Mouse (Mus musculus): ENCODE measurements at regions not wholly inside any gene's neighbourhood (a gene's known extent, or its start where the extent isn't known, plus 50 kb on each side); places are given as distances from the start of the nearest gene placed in this dataset.
A peak's percentile ranks its signal among the peaks of the same experiment; 100 is the strongest.

GRCm38 (mm10) chr1:190067181-190067580 lies 103.3 kb downstream of the Prox1 start:
- intact Hi-C loops (cut with DNase I), result no loop called here
- DNase-seq, result no peak

DNA sequence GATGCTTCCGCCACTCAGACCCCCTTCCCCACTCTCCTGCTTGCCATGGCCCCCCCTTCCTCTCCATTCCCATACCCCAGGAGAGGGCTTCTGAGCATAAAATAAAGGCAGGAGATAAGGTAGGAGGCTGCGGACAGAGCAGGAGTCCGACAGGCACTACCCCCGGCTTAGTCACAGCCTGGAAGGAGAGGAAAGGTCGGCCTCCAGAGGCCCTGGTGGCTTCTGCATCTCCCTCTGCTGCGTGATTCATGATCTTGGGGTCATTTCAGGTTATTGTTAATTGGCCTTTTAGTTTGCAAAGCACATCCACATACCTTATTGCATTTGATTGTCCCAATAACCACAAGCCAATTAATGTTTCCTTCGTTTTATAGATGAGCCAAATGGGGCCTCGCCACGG lies 104.1 kb downstream of the Prox1 start:
- no peak for DNase-seq
- intact Hi-C loops (cut with DNase I), result no loop called here

DNA sequence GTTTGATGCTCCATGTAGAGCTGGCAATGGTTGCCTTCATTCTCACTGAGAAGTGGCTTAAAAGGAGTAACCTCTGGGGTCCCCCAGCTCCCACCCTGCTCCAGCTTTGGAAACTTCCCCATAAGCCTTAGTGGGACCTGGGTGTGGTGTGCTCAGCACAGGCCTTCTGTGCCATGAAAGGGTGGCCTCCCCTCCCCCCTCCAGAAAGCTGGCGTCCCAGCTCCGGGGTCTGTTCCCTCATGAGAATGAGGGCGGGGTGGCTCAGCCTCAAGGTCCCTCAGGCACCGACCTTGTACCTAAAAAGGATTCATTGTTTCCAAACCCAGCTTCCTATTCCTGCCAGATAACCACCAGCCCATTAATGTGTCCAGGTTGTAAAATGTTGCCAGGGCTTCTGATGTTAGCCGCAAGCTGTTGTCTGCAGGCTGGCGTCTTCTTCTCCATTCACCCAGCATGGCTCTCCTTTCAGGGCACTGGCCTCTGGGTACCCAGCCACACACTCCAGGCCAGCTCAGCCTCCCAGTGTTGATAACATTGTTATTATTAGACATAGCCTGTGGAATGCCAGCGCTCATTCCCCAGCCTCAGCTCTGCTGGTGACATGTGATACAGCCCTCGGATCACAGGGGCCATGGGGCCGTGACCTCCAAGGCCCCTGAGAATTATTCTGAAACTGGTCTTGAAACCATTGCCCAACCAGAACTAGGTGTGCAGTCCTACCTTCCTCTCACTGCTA lies 108.8 kb downstream of the Prox1 start:
- peak; percentile 30 to 38 for DNase-seq
- intact Hi-C loops (cut with DNase I), result no loop called here

DNA sequence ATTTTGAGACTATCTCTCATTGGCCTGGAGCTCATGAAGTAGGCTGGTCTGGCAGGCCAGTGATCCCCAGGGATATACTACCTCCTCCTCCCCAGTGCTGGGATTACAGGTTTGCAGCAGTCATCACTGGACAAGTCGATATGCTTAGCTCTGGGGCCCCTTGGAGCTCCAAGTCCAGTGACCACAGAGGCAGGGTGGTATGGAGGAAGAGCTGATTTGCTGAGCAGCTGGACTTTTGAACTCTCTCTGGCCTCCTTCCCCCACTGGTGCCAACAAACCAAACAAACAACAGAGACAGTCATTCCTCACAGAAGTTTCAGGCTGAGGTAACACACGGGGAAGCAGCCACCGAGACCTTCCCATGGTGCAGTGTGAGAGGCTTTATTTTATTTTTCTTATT lies 111.5 kb downstream of the Prox1 start:
- no peak for DNase-seq
- intact Hi-C loops (cut with DNase I), result no loop called here

DNA sequence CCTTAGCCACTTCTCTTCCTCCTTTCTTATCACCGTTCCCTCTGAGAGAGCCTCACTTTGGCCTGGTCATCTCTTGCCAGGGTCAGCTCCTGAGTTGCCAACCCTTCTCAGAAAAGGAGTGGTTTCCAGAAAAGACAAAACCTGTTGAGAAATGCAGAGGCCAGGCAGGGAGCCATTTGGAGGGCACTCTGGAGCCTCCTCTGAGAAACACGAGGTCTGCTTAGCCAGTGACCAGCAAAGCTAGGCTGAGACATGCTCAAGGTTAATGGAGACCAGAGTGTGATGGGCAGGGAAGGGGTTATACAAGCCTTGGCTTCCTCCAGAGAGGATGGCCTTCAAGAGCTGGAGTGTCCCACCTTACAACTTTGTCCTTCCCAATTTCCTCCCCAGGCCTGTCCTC lies 113.6 kb downstream of the Prox1 start:
- intact Hi-C loops (cut with DNase I), result no loop called here

GRCm38 (mm10) chr1:190051903-190052302 lies 118.6 kb downstream of the Prox1 start:
- DNase-seq, result no peak
- intact Hi-C loops (cut with DNase I), result no loop called here

More for the DNA sequence above, 113.6 kb downstream of the Prox1 start:
- no peak for DNase-seq

GRCm38 (mm10) chr1:190048521-190049170 lies 121.9 kb downstream of the Prox1 start:
- intact Hi-C loops (cut with DNase I), result loop anchor here (5.0 kb wide), 1 partner anchor 119 kb away; no protein-coding TSS in a partner anchor

DNA sequence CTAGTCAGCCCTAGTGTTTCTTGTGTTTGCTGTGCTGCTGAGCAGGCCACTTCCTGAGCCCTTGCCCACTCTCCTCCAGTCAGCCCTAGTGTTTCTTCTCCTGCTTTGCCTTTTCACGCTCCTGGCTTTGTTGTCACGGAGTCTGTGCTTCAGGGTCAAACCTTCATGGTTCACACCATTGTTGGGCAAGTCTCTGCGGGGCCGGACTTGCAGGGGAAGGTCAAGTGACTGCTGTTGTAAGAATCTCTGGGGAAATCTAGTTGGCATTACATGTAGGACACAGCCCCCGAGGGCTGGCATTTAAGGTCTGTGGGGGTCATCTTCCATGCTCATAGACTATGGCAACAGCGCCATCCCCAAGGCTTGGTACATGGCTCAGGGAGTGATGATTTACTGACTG lies 123.3 kb downstream of the Prox1 start:
- intact Hi-C loops (cut with DNase I), result loop anchor here (5.0 kb wide), 1 partner anchor 120 kb away; no protein-coding TSS in a partner anchor
- no peak for DNase-seq

More at GRCm38 (mm10) chr1:190048521-190049170, 121.9 kb downstream of the Prox1 start:
- no peak for DNase-seq

DNA sequence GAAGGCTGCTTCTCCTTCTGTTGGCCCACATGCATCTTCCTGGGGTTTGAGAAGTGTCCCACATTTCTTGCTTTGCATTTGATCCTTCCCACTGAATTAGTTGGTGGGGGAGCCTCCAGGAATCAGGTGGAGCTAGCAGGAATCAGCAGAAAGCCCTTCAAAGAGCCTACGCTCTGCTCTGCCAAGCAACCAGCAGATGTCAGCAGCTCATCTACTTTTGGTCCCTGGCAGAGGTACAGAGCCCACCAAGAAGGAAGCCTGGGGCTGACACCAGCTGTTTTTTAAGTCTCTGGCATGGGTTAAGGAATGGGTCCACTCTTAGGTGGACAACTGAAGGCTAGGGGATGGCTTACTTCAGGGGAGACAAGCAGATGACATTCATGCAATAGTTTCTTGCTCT lies 123.6 kb upstream of the Smyd2 start:
- intact Hi-C loops (cut with DNase I), result loop anchor here (2.0 to 5.0 kb wide), 3 partner anchors 122 to 751 kb away; no protein-coding TSS in a partner anchor
- DNase-seq, result peak; percentile 16 to 49

DNA sequence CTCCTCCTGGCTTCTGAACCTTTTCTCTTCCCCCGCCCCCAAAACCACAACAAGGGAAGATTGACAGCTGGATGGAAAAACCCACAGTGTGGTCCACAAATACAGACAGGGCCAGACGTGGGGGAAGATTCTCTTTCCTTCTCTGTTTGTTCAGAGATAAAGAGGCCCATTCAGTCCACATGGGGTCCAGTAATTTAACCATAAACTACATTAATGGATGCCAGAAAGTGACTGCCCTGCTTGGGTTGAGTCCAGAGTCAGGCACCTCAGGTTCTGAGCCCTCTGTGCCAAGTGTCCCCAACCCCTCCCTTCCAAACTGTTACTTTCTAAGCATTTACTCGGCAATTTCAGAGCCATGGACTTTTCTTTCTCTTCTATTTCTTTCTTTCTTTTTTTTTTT lies 121.9 kb upstream of the Smyd2 start:
- intact Hi-C loops (cut with DNase I), result loop anchor here (2.0 kb wide), 2 partner anchors 651 to 753 kb away; no protein-coding TSS in a partner anchor
- no peak for DNase-seq

DNA sequence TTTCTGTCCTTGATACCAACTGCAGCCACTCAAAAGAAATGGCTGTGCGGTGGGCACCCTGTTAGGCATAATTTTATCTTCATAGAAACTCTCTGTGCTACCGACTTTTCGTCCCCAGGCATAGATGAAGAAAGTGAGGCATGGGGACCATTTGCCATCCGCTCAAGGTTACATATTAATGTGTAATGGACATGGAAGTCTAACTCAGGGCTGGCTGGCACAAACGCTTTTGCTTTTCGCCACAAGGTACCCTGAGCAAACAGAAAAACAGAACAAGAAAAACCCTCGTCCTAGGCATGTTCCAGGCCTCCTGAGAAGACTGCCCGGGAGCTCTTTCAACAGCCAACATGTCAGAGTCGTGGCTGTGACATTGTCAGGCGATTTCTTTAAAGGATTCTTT lies 121.0 kb upstream of the Smyd2 start:
- no peak for DNase-seq
- intact Hi-C loops (cut with DNase I), result no loop called here

- DNase-seq, result no peak
- intact Hi-C loops (cut with DNase I), result no loop called here
Measured at GRCm38 (mm10) chr1:190042197-190042596, 120.0 kb upstream of the Smyd2 start.

DNA sequence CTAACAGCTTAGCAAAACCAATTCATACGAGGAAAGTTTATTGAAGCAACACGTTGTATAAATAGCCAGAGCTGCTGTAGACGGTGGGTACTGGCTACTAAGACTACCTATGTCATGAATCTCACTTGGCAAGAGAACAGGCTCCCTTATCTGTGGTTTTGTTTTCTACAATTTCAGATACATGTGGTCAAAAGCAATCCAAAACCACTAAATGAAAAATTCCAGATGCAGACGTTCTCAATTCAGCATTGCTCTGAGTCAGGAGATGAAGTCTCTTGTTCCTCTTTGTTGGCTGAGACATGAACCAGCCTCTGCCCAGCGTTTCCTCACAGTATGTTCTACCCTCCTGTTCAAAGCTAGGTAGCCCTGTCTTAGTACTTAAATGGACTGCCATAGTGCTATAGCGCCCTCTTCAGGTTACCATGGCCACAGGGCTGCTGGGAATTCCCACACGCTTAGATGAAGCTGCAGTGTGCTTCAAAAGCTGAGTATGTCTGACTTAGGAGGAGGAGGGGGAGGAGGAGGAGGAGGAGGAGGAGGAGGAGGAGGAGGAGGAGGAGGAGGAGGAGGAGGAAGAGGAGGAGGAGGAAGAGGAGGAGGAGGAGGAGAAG lies 119.0 kb upstream of the Smyd2 start:
- intact Hi-C loops (cut with DNase I), result no loop called here
- no peak for DNase-seq

DNA sequence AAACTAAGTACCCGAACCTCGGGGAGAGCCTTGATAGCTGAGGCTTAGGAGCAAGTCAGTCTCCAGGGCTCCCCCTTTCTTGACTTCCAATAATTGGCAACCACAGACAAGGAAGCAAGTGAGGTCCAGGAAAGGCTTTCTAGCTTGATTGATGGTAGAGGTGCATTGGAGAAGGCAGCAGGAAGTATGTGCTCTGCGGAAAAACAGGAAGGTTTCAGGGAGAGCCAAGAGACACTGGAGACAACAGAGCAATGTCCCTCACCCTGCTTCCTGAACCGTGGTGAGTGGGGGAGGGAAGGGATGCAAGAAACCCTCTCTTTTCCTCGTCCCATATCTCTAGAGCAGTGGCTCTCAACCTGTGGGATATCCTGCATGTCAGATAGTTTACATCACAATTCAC lies 115.9 kb upstream of the Smyd2 start:
- no peak for DNase-seq
- intact Hi-C loops (cut with DNase I), result no loop called here

GRCm38 (mm10) chr1:190036726-190037125 lies 114.6 kb upstream of the Smyd2 start:
- intact Hi-C loops (cut with DNase I), result no loop called here
- no peak for DNase-seq

DNA sequence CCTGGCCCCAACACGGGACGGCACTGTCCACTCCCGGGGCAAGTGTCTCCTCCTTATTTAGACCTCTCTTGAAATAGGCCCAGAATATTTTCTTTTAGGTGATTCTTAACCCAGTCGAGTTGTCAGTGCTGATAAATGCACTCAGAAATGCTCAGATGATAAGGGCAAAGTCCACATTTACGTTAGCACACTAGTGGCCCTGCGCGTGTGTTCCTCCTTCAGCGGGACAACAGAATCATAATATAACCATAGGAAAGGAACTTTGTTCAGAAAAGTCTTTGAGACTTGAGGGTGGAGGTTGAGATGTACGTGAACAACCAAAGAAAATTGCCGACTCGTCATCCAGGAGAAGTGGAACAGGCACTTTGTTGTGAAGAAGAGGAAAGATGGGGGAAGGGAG lies 113.8 kb upstream of the Smyd2 start:
- intact Hi-C loops (cut with DNase I), result no loop called here

GRCm38 (mm10) chr1:190034091-190034490 lies 111.9 kb upstream of the Smyd2 start:
- DNase-seq, result no peak
- intact Hi-C loops (cut with DNase I), result no loop called here

More for the DNA sequence above, 113.8 kb upstream of the Smyd2 start:
- DNase-seq, result no peak

DNA sequence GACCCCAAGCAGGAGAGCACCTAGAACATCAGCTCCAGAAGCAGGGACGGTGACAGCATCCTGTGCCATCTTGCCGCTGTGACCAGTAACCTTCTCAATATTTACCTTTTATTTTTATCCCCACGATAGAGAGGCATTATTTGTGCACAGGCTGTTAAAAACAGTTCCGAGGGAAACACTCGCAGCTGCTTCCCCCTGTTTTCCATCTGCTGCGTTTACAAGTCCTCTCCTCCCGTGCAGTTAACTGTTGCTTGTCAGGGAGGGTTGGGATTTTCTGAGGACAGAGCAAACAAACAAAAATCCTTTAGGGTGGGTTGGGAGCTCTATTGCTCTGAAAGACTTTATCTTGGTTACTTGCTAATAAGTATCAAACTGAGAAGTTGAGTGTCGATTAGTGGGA lies 105.4 kb upstream of the Smyd2 start:
- intact Hi-C loops (cut with DNase I), result no loop called here

GRCm38 (mm10) chr1:190009466-190009865 lies 87.3 kb upstream of the Smyd2 start:
- intact Hi-C loops (cut with DNase I), result no loop called here
- no peak for DNase-seq

More for the DNA sequence above, 105.4 kb upstream of the Smyd2 start:
- no peak for DNase-seq

- intact Hi-C loops (cut with DNase I), result no loop called here
Measured at GRCm38 (mm10) chr1:190007271-190007670, 85.1 kb upstream of the Smyd2 start.

GRCm38 (mm10) chr1:190001084-190001483 lies 78.9 kb upstream of the Smyd2 start:
- DNase-seq, result no peak
- intact Hi-C loops (cut with DNase I), result no loop called here

More at GRCm38 (mm10) chr1:190007271-190007670, 85.1 kb upstream of the Smyd2 start:
- no peak for DNase-seq
